Mouse (Mus musculus) neural tube, embryonic 15.5 days (tissue): ENCODE results near the gene Scmh1. TPM values are rescaled to one million over a fixed set of nuclear protein-coding genes. Genes with fewer than 3 reads are reported as not detected.
A peak's percentile ranks its signal among the peaks of the same experiment; 100 is the strongest.
"Not testable (repeated sequence)": the region's sequence is repeated elsewhere in the genome, so short reads cannot be mapped to it uniquely, and the experiment has no call there.

Experiments
- ATAC-seq: fragments of 200-750 bp; cut with Nextera tagmentation; 2 replicates; pipeline ENCODE4 v1.8.0; 2017; ENCODE audit warnings: mild to moderate bottlenecking, moderate TSS enrichment, moderate library complexity; ENCODE audit not compliant: low FRiP score
- H3K27ac ChIP-seq: fragments of 300-500 bp; sonication (generic); replicated peaks from 2 replicates; pipeline ENCODE4 v1.5.1; 2015; ENCODE audit warnings: mild to moderate bottlenecking, inconsistent platforms
- H3K27me3 ChIP-seq: fragments of 300-500 bp; sonication (generic); replicated peaks from 2 replicates; pipeline ENCODE4 v1.6.1; 2015; ENCODE audit warnings: inconsistent platforms
- H3K36me3 ChIP-seq: fragments of 300-500 bp; sonication (generic); 2 replicates; pipeline ENCODE4 v1.6.1; 2015; ENCODE audit warnings: inconsistent platforms
- H3K4me1 ChIP-seq: fragments of 300-500 bp; sonication (generic); 2 replicates; pipeline ENCODE4 v1.6.1; 2015; ENCODE audit warnings: inconsistent platforms
- H3K4me2 ChIP-seq: fragments of 300-500 bp; sonication (generic); 2 replicates; pipeline ENCODE4 v1.6.1; 2015; ENCODE audit warnings: inconsistent platforms, mild to moderate bottlenecking, moderate library complexity
- H3K4me3 ChIP-seq: fragments of 300-500 bp; sonication (generic); replicated peaks from 2 replicates; pipeline ENCODE4 v1.5.1; 2015; ENCODE audit warnings: mild to moderate bottlenecking, inconsistent platforms
- H3K9ac ChIP-seq: fragments of 300-500 bp; sonication (generic); replicated peaks from 2 replicates; pipeline ENCODE4 v1.6.1; 2015; ENCODE audit warnings: mild to moderate bottlenecking, inconsistent platforms
- H3K9me3 ChIP-seq: fragments of 300-500 bp; sonication (generic); replicated peaks from 2 replicates; pipeline ENCODE4 v1.6.1; 2016; ENCODE audit warnings: inconsistent platforms
- WGBS: fragments of 180-500 bp; shearing (Covaris S2); methylation state at CpG from one replicate; pipeline ENCODE4 v1.1.7; 2015; ENCODE audit warnings: mixed read lengths; 5-methylcytosine and 5-hydroxymethylcytosine counted together
- polyA plus RNA-seq: library from polyadenylated mRNA; unstranded; fragments of >200 nt; fragmentation: Nextera tagmentation; extraction: Ambion mirVana; gene quantifications from 2 replicates; pipeline ENCODE4 v1.2.1, GENCODE M21; 2015

The Scmh1 gene
- polyA plus RNA-seq, 1 experiment from 2014 or later = 80.4 TPM

GRCm38 (mm10) chr4:120387496-120387895 lies 17.6 kb upstream of the Scmh1 start:
- no peak overlapping the region for H3K4me2 ChIP-seq
- no peaks in the 10 kb centered on the region for H3K9me3 ChIP-seq
- no peak overlapping the region for H3K4me3 ChIP-seq
- ATAC-seq = no peak
- no peaks in the 10 kb centered on the region for H3K4me1 ChIP-seq
- no peaks in the 10 kb centered on the region for H3K36me3 ChIP-seq
- no peak overlapping the region for H3K27ac ChIP-seq
- 48% methylated on average over 4 of the region's 4 CpGs for WGBS
- H3K27me3 ChIP-seq = no peaks in the 10 kb centered on the region
- no peak overlapping the region for H3K9ac ChIP-seq

- H3K9ac ChIP-seq = no peak overlapping the region
- WGBS = 88% methylated on average over 2 of the region's 2 CpGs
Measured at GRCm38 (mm10) chr4:120387968-120388367, 17.1 kb upstream of the Scmh1 start.

GRCm38 (mm10) chr4:120388998-120389542 lies 16.0 kb upstream of the Scmh1 start:
- H3K4me1 ChIP-seq = no peaks in the 10 kb centered on the region
- WGBS = 21% methylated on average over 3 of the region's 3 CpGs
- no peak overlapping the region for H3K27ac ChIP-seq

More at GRCm38 (mm10) chr4:120387968-120388367, 17.1 kb upstream of the Scmh1 start:
- Histone ChIP-seq H3K27ac (no peak overlapping the region), H3K36me3 (no peaks in the 10 kb centered on the region), H3K4me3 (no peak overlapping the region), H3K9me3 (no peaks in the 10 kb centered on the region), H3K27me3 (no peaks in the 10 kb centered on the region), H3K4me2 (no peak overlapping the region), H3K4me1 (no peaks in the 10 kb centered on the region)
- no peak for ATAC-seq

GRCm38 (mm10) chr4:120389546-120389945 lies 15.5 kb upstream of the Scmh1 start:
- Histone ChIP-seq H3K27me3 (no peaks in the 10 kb centered on the region), H3K9me3 (no peaks in the 10 kb centered on the region), H3K9ac (no peak overlapping the region), H3K27ac (no peak overlapping the region), H3K4me2 (no peak overlapping the region), H3K4me3 (no peak overlapping the region), H3K36me3 (no peaks in the 10 kb centered on the region), H3K4me1 (no peaks in the 10 kb centered on the region)
- WGBS = 39% methylated on average over 6 of the region's 6 CpGs
- ATAC-seq = no peak

More at GRCm38 (mm10) chr4:120388998-120389542, 16.0 kb upstream of the Scmh1 start:
- H3K4me2 ChIP-seq = no peak overlapping the region
- no peaks in the 10 kb centered on the region for H3K9me3 ChIP-seq
- ATAC-seq = no peak
- no peaks in the 10 kb centered on the region for H3K36me3 ChIP-seq
- no peaks in the 10 kb centered on the region for H3K27me3 ChIP-seq
- no peak overlapping the region for H3K4me3 ChIP-seq
- no peak overlapping the region for H3K9ac ChIP-seq

GRCm38 (mm10) chr4:120391591-120391990 lies 13.5 kb upstream of the Scmh1 start:
- no peaks in the 10 kb centered on the region for H3K27me3 ChIP-seq
- no peaks in the 10 kb centered on the region for H3K4me1 ChIP-seq
- no peak overlapping the region for H3K27ac ChIP-seq
- H3K4me3 ChIP-seq = no peak overlapping the region
- H3K9ac ChIP-seq = no peak overlapping the region
- no peaks in the 10 kb centered on the region for H3K36me3 ChIP-seq
- no peaks in the 10 kb centered on the region for H3K9me3 ChIP-seq
- no peak for ATAC-seq
- H3K4me2 ChIP-seq = no peak overlapping the region
- 58% methylated on average over 6 of the region's 6 CpGs for WGBS

- Histone ChIP-seq H3K27me3 (no peaks in the 10 kb centered on the region), H3K36me3 (no peaks in the 10 kb centered on the region), H3K9ac (no peak overlapping the region), H3K9me3 (no peaks in the 10 kb centered on the region), H3K4me3 (no peak overlapping the region), H3K4me1 (no peaks in the 10 kb centered on the region), H3K27ac (no peak overlapping the region), H3K4me2 (no peak overlapping the region)
- no peak for ATAC-seq
- 80% methylated on average over 4 of the region's 4 CpGs for WGBS
Measured at GRCm38 (mm10) chr4:120392341-120392740, 12.7 kb upstream of the Scmh1 start.

GRCm38 (mm10) chr4:120392748-120393147 lies 12.3 kb upstream of the Scmh1 start:
- no peaks in the 10 kb centered on the region for H3K36me3 ChIP-seq
- no peaks in the 10 kb centered on the region for H3K4me1 ChIP-seq
- no peak overlapping the region for H3K4me3 ChIP-seq
- H3K27ac ChIP-seq = no peak overlapping the region
- no peaks in the 10 kb centered on the region for H3K27me3 ChIP-seq
- no peaks in the 10 kb centered on the region for H3K9me3 ChIP-seq
- ATAC-seq = no peak
- WGBS = 41% methylated on average over 3 of the region's 3 CpGs
- no peak overlapping the region for H3K9ac ChIP-seq
- no peak overlapping the region for H3K4me2 ChIP-seq

- no peak overlapping the region for H3K4me2 ChIP-seq
- H3K36me3 ChIP-seq = no peaks in the 10 kb centered on the region
- H3K4me1 ChIP-seq = peaks cover 5% of the 10 kb centered on the region; the same call in 1 of the 2 replicates
- WGBS = 44% methylated on average over 3 of the region's 3 CpGs
- H3K27me3 ChIP-seq = no peaks in the 10 kb centered on the region
- no peaks in the 10 kb centered on the region for H3K9me3 ChIP-seq
- no peak overlapping the region for H3K4me3 ChIP-seq
- ATAC-seq = no peak
- H3K9ac ChIP-seq = no peak overlapping the region
- no peak overlapping the region for H3K27ac ChIP-seq
Measured at GRCm38 (mm10) chr4:120400251-120400650, 4.8 kb upstream of the Scmh1 start.

- not testable (repeated sequence) for H3K4me3 ChIP-seq, H3K36me3 ChIP-seq, H3K9me3 ChIP-seq, H3K27ac ChIP-seq, H3K27me3 ChIP-seq, ATAC-seq, H3K9ac ChIP-seq, H3K4me2 ChIP-seq
- H3K4me1 ChIP-seq = peaks cover 17% of the 10 kb centered on the region
Measured at GRCm38 (mm10) chr4:120402105-120402504, 3.0 kb upstream of the Scmh1 start.

- H3K4me2 ChIP-seq = peak overlapping the region; percentile 65; the same call in 1 of the 2 replicates
- ATAC-seq = no peak
- H3K27ac ChIP-seq = peak overlapping the region; percentile 95; the same call in 1 of the 2 replicates
Measured at GRCm38 (mm10) chr4:120404247-120404646, 834 bp upstream of the Scmh1 start.

GRCm38 (mm10) chr4:120404778-120405143 lies 320 bp upstream of the Scmh1 start:
- Histone ChIP-seq H3K4me3 (peak overlapping the region; percentile 77), H3K36me3 (no peaks in the 10 kb centered on the region), H3K9ac (peak overlapping the region; percentile 38; the same call in 1 of the 2 replicates), H3K4me2 (peak overlapping the region; percentile 65), H3K27ac (peak overlapping the region; percentile 95), H3K4me1 (peaks cover 29% of the 10 kb centered on the region), H3K27me3 (no peaks in the 10 kb centered on the region), H3K9me3 (no peaks in the 10 kb centered on the region)
- 12% methylated on average over 13 of the region's 21 CpGs for WGBS
- ATAC-seq = 0 out of 2 replicates have a peak, but pooled peaks have one; percentile 14

More at GRCm38 (mm10) chr4:120404247-120404646, 834 bp upstream of the Scmh1 start:
- Histone ChIP-seq H3K36me3 (no peaks in the 10 kb centered on the region), H3K4me3 (peak overlapping the region; percentile 77), H3K27me3 (no peaks in the 10 kb centered on the region), H3K9ac (no peak overlapping the region), H3K4me1 (peaks cover 29% of the 10 kb centered on the region), H3K9me3 (no peaks in the 10 kb centered on the region)

- Histone ChIP-seq H3K36me3 (no peaks in the 10 kb centered on the region), H3K4me3 (peak overlapping the region; percentile 77), H3K4me1 (peaks cover 29% of the 10 kb centered on the region), H3K9me3 (no peaks in the 10 kb centered on the region), H3K4me2 (peak overlapping the region; percentile 65), H3K27ac (peak overlapping the region; percentile 95), H3K27me3 (no peaks in the 10 kb centered on the region), H3K9ac (peak overlapping the region; percentile 96)
- peak; percentile 5; the same call in 1 of the 2 replicates for ATAC-seq
- under 1% methylated on average over 25 of the region's 25 CpGs for WGBS
Measured at GRCm38 (mm10) chr4:120405806-120406638, 941 bp downstream of the Scmh1 start.
